Mouse (Mus musculus) testis, adult 2 months (tissue): ENCODE data around the gene Cbx7.

Source experiments
- CTCF ChIP-seq: fragments of 200-500 bp; IDR thresholded peaks from 2 replicates; pipeline ENCODE4 v1.5.1; 2012; ENCODE audit warnings: low read depth, mild to moderate bottlenecking, inconsistent platforms, low read length, moderate library complexity; ENCODE audit not compliant: control insufficient read depth, insufficient read depth, insufficient replicate concordance
- POLR2A ChIP-seq: fragments of 200-500 bp; IDR thresholded peaks from 2 replicates; pipeline ENCODE4 v1.6.1; 2012; ENCODE audit warnings: low read depth, mild to moderate bottlenecking, inconsistent platforms, low read length, moderate library complexity; ENCODE audit not compliant: control insufficient read depth

DNA sequence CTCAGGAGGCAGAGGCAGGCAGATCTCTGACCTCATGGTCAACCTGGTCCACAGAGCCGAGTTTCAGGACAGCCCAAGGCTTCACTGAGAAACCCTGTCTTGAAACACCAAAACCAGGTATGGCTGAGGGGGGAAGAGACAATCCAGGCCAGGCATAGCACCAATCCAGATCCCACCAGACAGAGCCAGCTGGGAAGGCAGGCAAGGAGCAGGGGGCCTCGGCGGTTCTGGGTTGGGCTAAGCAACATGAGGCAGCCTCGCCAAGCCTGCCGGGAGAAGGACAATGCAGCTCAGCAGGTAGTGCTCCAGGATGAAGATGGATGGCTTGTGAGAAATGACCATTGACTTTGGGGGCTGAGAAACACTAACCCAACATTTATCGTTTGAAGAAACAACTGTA is 28.4 kb downstream of the Cbx7 start:
- TF ChIP-seq CTCF (no peak), POLR2A (no peak)
